Mouse (Mus musculus) limb, embryonic 10.5 days (tissue): ENCODE measurements at regions not wholly inside any gene's neighbourhood (a gene's known extent, or its start where the extent isn't known, plus 50 kb on each side); places are given as distances from the start of the nearest gene placed in this dataset.

ENCODE experiments used
- DNase-seq: peaks from one replicate; pipeline ENCODE4 v3.0.0-alpha.2; 2017; ENCODE audit warnings: low spot score
- H3K27ac ChIP-seq: fragments of 300-500 bp; sonication (generic); 2 replicates; pipeline ENCODE4 v1.5.1; 2016; ENCODE audit warnings: mild to moderate bottlenecking
- H3K27me3 ChIP-seq: fragments of 300-500 bp; sonication (generic); 2 replicates; pipeline ENCODE4 v1.6.1; 2016; ENCODE audit warnings: low read depth, mild to moderate bottlenecking; ENCODE audit not compliant: poor library complexity, severe bottlenecking
- H3K36me3 ChIP-seq: fragments of 300-500 bp; sonication (generic); 2 replicates; pipeline ENCODE4 v1.6.1; 2016; ENCODE audit warnings: mild to moderate bottlenecking, moderate library complexity
- H3K4me1 ChIP-seq: fragments of 300-500 bp; sonication (generic); 2 replicates; pipeline ENCODE4 v1.6.1; 2016
- H3K4me3 ChIP-seq: fragments of 300-500 bp; sonication (generic); 2 replicates; pipeline ENCODE4 v1.5.1; 2016; ENCODE audit warnings: mild to moderate bottlenecking, moderate library complexity
- H3K9me3 ChIP-seq: fragments of 300-500 bp; sonication (generic); replicated peaks from 2 replicates; pipeline ENCODE4 v1.6.1; 2016; ENCODE audit warnings: mild to moderate bottlenecking
- WGBS: fragments of 180-500 bp; shearing (Covaris S2); methylation state at CpG from one replicate; pipeline ENCODE4 v1.1.7; 2016; 5-methylcytosine and 5-hydroxymethylcytosine counted together

- no peaks in the 10 kb centered on the region for H3K9me3 ChIP-seq
- no peaks in the 10 kb centered on the region for H3K36me3 ChIP-seq
- no peak overlapping the region for H3K4me3 ChIP-seq
- WGBS, result 79% methylated on average over 23 of the region's 23 CpGs
- DNase-seq, result no peak
- H3K27me3 ChIP-seq, result no peaks in the 10 kb centered on the region
- no peak overlapping the region for H3K27ac ChIP-seq
- H3K4me1 ChIP-seq, result no peaks in the 10 kb centered on the region
Observed at GRCm38 (mm10) chr17:80846996-80847810, 97.2 kb upstream of the Tmem178 start.

DNA sequence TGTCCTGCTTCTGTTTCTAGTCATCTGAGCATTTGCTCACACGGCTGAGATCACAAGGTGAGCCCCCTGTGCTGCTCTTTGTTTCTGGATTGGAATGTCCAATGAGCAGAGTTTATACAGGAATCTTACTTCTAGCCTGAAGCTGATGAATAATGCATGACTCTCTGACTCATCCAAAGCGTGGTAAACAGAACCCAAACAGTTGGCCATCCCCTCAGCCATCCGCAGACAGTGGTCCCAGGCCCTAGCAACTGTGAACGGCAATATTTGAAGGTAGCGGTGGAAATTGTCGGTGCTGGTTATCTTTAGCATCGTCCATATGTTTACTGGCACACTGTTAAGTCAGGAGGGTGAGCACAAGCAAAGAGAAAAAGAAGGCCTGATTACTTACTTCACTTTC lies 99.1 kb upstream of the Tmem178 start:
- 85% methylated on average over 7 of the region's 7 CpGs for WGBS

GRCm38 (mm10) chr17:80841903-80842302 lies 102.5 kb upstream of the Tmem178 start:
- WGBS, result 91% methylated on average over 4 of the region's 4 CpGs
- H3K4me1 ChIP-seq, result peaks cover 6% of the 10 kb centered on the region; the same call in 1 of the 2 replicates
- H3K36me3 ChIP-seq, result no peaks in the 10 kb centered on the region
- DNase-seq, result no peak
- H3K27ac ChIP-seq, result no peak overlapping the region
- no peaks in the 10 kb centered on the region for H3K27me3 ChIP-seq
- no peaks in the 10 kb centered on the region for H3K9me3 ChIP-seq
- H3K4me3 ChIP-seq, result no peak overlapping the region

More for the DNA sequence above, 99.1 kb upstream of the Tmem178 start:
- H3K27ac ChIP-seq, result no peak overlapping the region
- no peaks in the 10 kb centered on the region for H3K9me3 ChIP-seq
- DNase-seq, result no peak
- H3K27me3 ChIP-seq, result no peaks in the 10 kb centered on the region
- H3K4me1 ChIP-seq, result no peaks in the 10 kb centered on the region
- no peak overlapping the region for H3K4me3 ChIP-seq
- no peaks in the 10 kb centered on the region for H3K36me3 ChIP-seq

- Histone ChIP-seq H3K4me1 (peaks cover 6% of the 10 kb centered on the region; the same call in 1 of the 2 replicates), H3K27ac (no peak overlapping the region), H3K36me3 (no peaks in the 10 kb centered on the region), H3K4me3 (no peak overlapping the region), H3K9me3 (no peaks in the 10 kb centered on the region), H3K27me3 (no peaks in the 10 kb centered on the region)
- WGBS, result 85% methylated on average over 6 of the region's 6 CpGs
- no peak for DNase-seq
Observed at GRCm38 (mm10) chr17:80840896-80841295, 103.5 kb upstream of the Tmem178 start.

GRCm38 (mm10) chr17:80840452-80840851 lies 104.0 kb upstream of the Tmem178 start:
- H3K36me3 ChIP-seq, result no peaks in the 10 kb centered on the region
- no peaks in the 10 kb centered on the region for H3K27me3 ChIP-seq
- no peak overlapping the region for H3K4me3 ChIP-seq
- no peaks in the 10 kb centered on the region for H3K9me3 ChIP-seq
- peaks cover 6% of the 10 kb centered on the region; the same call in 1 of the 2 replicates for H3K4me1 ChIP-seq
- DNase-seq, result no peak
- WGBS, result 85% methylated on average over 4 of the region's 4 CpGs
- H3K27ac ChIP-seq, result no peak overlapping the region

DNA sequence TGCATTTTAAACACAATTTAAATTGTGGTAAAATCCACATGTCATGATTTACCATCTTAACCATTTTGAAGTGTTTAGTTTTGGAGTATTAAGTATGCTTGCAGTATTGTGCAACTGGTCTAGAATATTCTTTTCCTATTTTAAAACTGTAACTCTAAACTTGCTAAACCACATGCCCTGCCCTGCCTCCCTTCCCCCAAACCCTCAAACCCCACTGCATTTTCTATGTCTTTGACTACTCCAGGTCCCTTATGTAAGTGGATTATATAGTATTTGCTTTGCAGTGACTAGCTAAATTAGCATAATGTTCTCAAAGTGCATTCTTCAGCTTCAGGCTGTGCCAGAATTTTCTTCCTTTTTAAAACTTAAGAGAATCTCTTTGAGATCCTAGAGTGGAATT lies 106.4 kb upstream of the Map4k3 start:
- Histone ChIP-seq H3K4me1 (peaks cover 9% of the 10 kb centered on the region), H3K9me3 (no peaks in the 10 kb centered on the region), H3K27ac (no peak overlapping the region), H3K36me3 (no peaks in the 10 kb centered on the region), H3K4me3 (no peak overlapping the region), H3K27me3 (no peaks in the 10 kb centered on the region)
- no peak for DNase-seq

DNA sequence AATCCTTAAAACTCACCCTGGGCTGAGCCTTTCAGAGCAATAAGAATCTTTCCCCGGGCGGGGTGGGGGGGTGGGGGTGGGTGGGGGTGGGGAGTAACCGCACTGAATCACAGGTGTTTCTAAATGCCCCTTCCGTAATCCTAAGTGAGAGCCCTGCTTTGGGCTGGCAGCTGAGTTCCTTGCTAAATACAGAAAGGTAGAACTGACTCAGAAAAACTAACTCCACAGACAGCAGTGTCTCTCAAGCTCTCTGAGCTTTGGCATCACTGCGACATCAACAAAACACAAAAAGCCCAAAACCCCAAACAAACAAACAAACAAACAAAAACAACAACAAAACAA lies 105.9 kb upstream of the Map4k3 start:
- 30% methylated on average over 5 of the region's 5 CpGs for WGBS
- no peaks in the 10 kb centered on the region for H3K27me3 ChIP-seq
- H3K9me3 ChIP-seq, result no peaks in the 10 kb centered on the region
- no peak overlapping the region for H3K27ac ChIP-seq
- no peaks in the 10 kb centered on the region for H3K36me3 ChIP-seq
- DNase-seq, result no peak
- H3K4me3 ChIP-seq, result no peak overlapping the region
- peaks cover 8% of the 10 kb centered on the region for H3K4me1 ChIP-seq

GRCm38 (mm10) chr17:80833355-80834175 lies 105.3 kb upstream of the Map4k3 start:
- H3K4me3 ChIP-seq, result no peak overlapping the region
- WGBS, result 32% methylated on average over 10 of the region's 10 CpGs

DNA sequence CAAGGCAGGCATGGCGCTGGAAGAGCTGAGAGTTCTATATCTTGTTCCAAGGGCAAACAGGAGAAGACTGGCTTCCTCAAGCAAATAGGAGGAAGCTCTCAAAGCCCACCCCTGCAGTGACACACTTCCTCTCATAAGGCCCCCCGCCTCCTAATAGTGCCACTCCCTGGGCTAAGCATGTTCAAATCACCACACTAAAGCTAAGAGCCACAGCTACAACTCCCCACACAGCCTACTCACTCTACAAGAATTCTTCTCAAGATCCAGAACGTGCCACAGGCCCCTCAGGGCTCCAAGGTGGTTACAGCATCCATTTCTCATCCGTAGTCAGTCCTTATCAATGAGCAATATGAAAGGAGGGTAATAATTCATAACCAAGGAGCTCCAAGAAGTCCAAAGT lies 103.4 kb upstream of the Map4k3 start:
- no peaks in the 10 kb centered on the region for H3K27me3 ChIP-seq
- H3K4me3 ChIP-seq, result no peak overlapping the region
- H3K4me1 ChIP-seq, result peaks cover 18% of the 10 kb centered on the region
- 83% methylated on average over 4 of the region's 4 CpGs for WGBS
- no peaks in the 10 kb centered on the region for H3K9me3 ChIP-seq
- no peaks in the 10 kb centered on the region for H3K36me3 ChIP-seq
- no peak for DNase-seq
- no peak overlapping the region for H3K27ac ChIP-seq

More at GRCm38 (mm10) chr17:80833355-80834175, 105.3 kb upstream of the Map4k3 start:
- Histone ChIP-seq H3K36me3 (no peaks in the 10 kb centered on the region), H3K9me3 (no peaks in the 10 kb centered on the region), H3K4me1 (peaks cover 8% of the 10 kb centered on the region), H3K27me3 (no peaks in the 10 kb centered on the region), H3K27ac (no peak overlapping the region)
- no peak for DNase-seq

- no peak for DNase-seq
- H3K9me3 ChIP-seq, result no peaks in the 10 kb centered on the region
- H3K4me3 ChIP-seq, result no peak overlapping the region
- H3K27ac ChIP-seq, result peak overlapping the region; percentile 36; the same call in 1 of the 2 replicates
- WGBS, result 59% methylated on average over 2 of the region's 2 CpGs
- peaks cover 30% of the 10 kb centered on the region for H3K4me1 ChIP-seq
- H3K36me3 ChIP-seq, result no peaks in the 10 kb centered on the region
- H3K27me3 ChIP-seq, result no peaks in the 10 kb centered on the region
Observed at GRCm38 (mm10) chr17:80827896-80828295, 99.6 kb upstream of the Map4k3 start.

DNA sequence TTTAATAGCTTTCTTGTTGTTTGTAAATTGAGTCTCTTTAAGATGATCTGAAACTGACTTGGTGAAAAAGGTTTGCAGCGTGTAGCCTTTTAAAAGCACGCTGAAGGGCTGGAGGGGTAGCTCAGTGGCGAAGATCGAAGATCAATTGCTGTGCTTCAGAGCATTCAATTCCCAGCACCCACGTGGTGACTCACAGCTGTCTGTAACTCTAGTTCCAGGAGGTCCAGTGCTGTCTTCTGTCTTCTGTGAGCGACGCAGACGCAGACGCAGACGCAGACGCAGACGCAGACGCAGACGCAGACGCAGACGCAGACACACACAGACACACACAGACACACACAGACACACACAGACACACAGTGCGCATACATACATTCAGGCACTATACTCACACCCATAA lies 99.1 kb upstream of the Map4k3 start:
- no peak overlapping the region for H3K4me3 ChIP-seq
- H3K9me3 ChIP-seq, result no peaks in the 10 kb centered on the region
- no peaks in the 10 kb centered on the region for H3K36me3 ChIP-seq
- WGBS, result 90% methylated on average over 17 of the region's 17 CpGs
- no peak for DNase-seq
- peak overlapping the region; percentile 86 for H3K27ac ChIP-seq
- H3K4me1 ChIP-seq, result peaks cover 30% of the 10 kb centered on the region
- no peaks in the 10 kb centered on the region for H3K27me3 ChIP-seq

DNA sequence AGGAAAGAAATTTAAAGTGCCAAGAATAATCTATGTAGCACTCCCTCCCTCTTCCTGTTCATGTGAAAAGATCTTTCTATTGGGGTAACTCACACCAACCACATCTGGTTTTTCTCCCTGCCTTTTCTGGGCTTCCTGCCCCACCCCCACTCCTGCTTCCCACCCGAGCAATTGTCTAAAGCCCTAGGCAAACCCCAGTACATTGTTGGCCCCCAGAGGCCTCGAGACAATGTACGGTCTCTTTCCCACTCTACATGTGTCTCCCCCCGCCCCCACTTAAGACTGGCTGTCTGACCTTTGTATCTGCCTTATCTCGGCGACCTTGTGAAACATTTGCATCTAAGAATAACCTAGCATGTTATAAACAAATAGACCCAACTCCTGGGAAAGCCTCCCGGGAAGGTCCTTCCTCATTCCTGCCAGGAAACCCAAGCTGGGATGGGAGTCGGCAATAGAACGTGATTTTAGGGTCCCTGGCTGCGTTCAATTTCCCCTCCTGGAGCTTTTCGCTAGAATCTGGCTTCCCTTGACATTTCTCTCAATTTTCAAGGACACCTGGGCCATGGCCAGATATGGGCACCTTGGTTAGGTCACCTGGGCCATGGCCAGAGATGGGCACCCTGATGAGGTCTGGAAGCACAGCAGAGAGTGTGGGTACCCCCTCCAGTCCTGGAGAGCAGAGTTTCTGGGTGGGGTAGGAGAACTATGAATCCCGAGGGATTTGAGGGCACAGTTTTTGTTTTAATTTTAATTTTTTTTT lies 97.9 kb upstream of the Map4k3 start:
- H3K4me1 ChIP-seq, result peaks cover 32% of the 10 kb centered on the region
- no peaks in the 10 kb centered on the region for H3K9me3 ChIP-seq
- H3K36me3 ChIP-seq, result no peaks in the 10 kb centered on the region
- H3K4me3 ChIP-seq, result no peak overlapping the region
- 61% methylated on average over 12 of the region's 12 CpGs for WGBS
- no peaks in the 10 kb centered on the region for H3K27me3 ChIP-seq
- H3K27ac ChIP-seq, result peak overlapping the region; percentile 86
- DNase-seq, result peak; percentile 57

GRCm38 (mm10) chr17:80825518-80825901 lies 97.2 kb upstream of the Map4k3 start:
- peak; percentile 59 for DNase-seq
- peak overlapping the region; percentile 86 for H3K27ac ChIP-seq
- H3K4me3 ChIP-seq, result no peak overlapping the region
- H3K27me3 ChIP-seq, result no peaks in the 10 kb centered on the region
- H3K4me1 ChIP-seq, result peaks cover 38% of the 10 kb centered on the region
- WGBS, result 48% methylated on average over 10 of the region's 10 CpGs
- H3K36me3 ChIP-seq, result no peaks in the 10 kb centered on the region
- H3K9me3 ChIP-seq, result no peaks in the 10 kb centered on the region
